32 mouse cellular contexts compared by ENCODE assay signal in genomic region chr5:147267434-147267833, GRCm38 (mm10). TPM values are rescaled to one million over a fixed set of nuclear protein-coding genes. Genes with fewer than 3 reads are reported as not detected.
DNase-seq lines count a peak whose midpoint lies in the region; ATAC-seq lines count a peak whose summit lies in the region.
"Had no signal": no experiment of that assay in that cellular context is flagged by ENCODE, and none has a peak within 500 bp of the region (broad histone marks: within the 10 kb centered on the region; RNA-seq: fewer than 3 reads in every experiment).

No protein-coding gene starts in this region.

- H3K4me2 ChIP-seq in neural tube, embryonic 15.5 days: no peak overlapping the region
- H3K4me2 ChIP-seq: embryonic facial prominence, embryonic 13.5 days; forebrain, embryonic 12.5 days; forebrain, embryonic 15.5 days; heart, embryonic 12.5 days; heart, embryonic 15.5 days; hindbrain, embryonic 14.5 days had no signal

- 11% methylated on average over 6 of the region's 6 CpGs for WGBS in neural tube, embryonic 15.5 days

- no peaks in the 10 kb centered on the region for H3K9me3 ChIP-seq in neural tube, embryonic 15.5 days (replicated peaks)
- H3K9me3 ChIP-seq: embryonic facial prominence, embryonic 10.5 days; embryonic facial prominence, embryonic 13.5 days; forebrain, embryonic 12.5 days; forebrain, embryonic 15.5 days; G1E; heart, embryonic 12.5 days; heart, embryonic 15.5 days; hindbrain, embryonic 10.5 days had no signal

- no peak overlapping the region for H3K4me3 ChIP-seq in neural tube, embryonic 15.5 days (replicated peaks)
- H3K4me3 ChIP-seq: embryonic facial prominence, embryonic 10.5 days; embryonic facial prominence, embryonic 13.5 days; erythroblast, embryonic 14.5 days; forebrain, embryonic 12.5 days; forebrain, embryonic 15.5 days; heart, embryonic 12.5 days; heart, embryonic 15.5 days; hindbrain, embryonic 10.5 days had no signal

- H3K27ac ChIP-seq in neural tube, embryonic 15.5 days (replicated peaks): no peak overlapping the region
- H3K27ac ChIP-seq: embryonic facial prominence, embryonic 10.5 days; embryonic facial prominence, embryonic 13.5 days; forebrain, embryonic 12.5 days; forebrain, embryonic 15.5 days; heart, embryonic 15.5 days; hindbrain, embryonic 10.5 days; hindbrain, embryonic 14.5 days had no signal

- ATAC-seq in neural tube, embryonic 15.5 days (ENCODE audit: low FRiP score): no peak
- ATAC-seq: forebrain, embryonic 15.5 days had no signal

- H3K27me3 ChIP-seq in neural tube, embryonic 15.5 days (replicated peaks): peaks cover 85% of the 10 kb centered on the region

- H3K9ac ChIP-seq in neural tube, embryonic 15.5 days (replicated peaks): no peak overlapping the region
- H3K9ac ChIP-seq: embryonic facial prominence, embryonic 13.5 days; forebrain, embryonic 12.5 days; forebrain, embryonic 15.5 days; heart, embryonic 12.5 days; heart, embryonic 15.5 days; hindbrain, embryonic 14.5 days had no signal

- H3K4me1 ChIP-seq in neural tube, embryonic 15.5 days: no peaks in the 10 kb centered on the region
- H3K4me1 ChIP-seq: forebrain, embryonic 15.5 days had no signal

- H3K36me3 ChIP-seq in neural tube, embryonic 15.5 days: no peaks in the 10 kb centered on the region
- H3K36me3 ChIP-seq: embryonic facial prominence, embryonic 10.5 days; embryonic facial prominence, embryonic 13.5 days; forebrain, embryonic 12.5 days; forebrain, embryonic 15.5 days; G1E; heart, embryonic 12.5 days; heart, embryonic 15.5 days; hindbrain, embryonic 10.5 days had no signal

- peak; percentile 35 for DNase-seq in heart, adult 11 months
- DNase-seq in heart, adult 18-20 months: no peak
- DNase-seq in neural tube, embryonic 10.5 days (ENCODE audit: extremely low spot score, low spot score): peak; percentile 25
- peak; percentile 21 for DNase-seq in embryo, embryonic 11 days
- no peak for DNase-seq in left cerebral cortex, adult 11 months (ENCODE audit: low spot score)
- DNase-seq in gastrocnemius, postnatal 25 days: no peak
- DNase-seq: adrenal gland, adult 2 months; adrenal gland, postnatal 14 days; B cell, adult 2 months; cerebellum, adult 11 months; cerebellum, adult 2 months; cerebellum, adult 9-11 months; cerebellum, postnatal 25 days; gastrocnemius, postnatal 36 days; heart, postnatal 10 days; heart, postnatal 36 days had no signal

RNA-seq across cellular contexts. Expression of gene Pdx1, which starts 2.3 kb away (rescaled TPM):
- not detected for total RNA-seq in heart, adult 18-20 months (2021)
- not detected in 2 replicates for polyA plus RNA-seq in neural tube, embryonic 15.5 days (2015; fragmentation: Nextera tagmentation; extraction: Ambion mirVana)
- not detected for total RNA-seq in gastrocnemius, postnatal 25 days (2021)
- total RNA-seq: adrenal gland, adult 2 months; adrenal gland, postnatal 14 days; CH12.LX; common myeloid progenitor, adult 5-6 weeks; G1E; gastrocnemius, adult 8-10 months; gastrocnemius, postnatal 36 days; granulocyte monocyte progenitor cell, adult 5-6 weeks; heart, postnatal 10 days; heart, postnatal 36 days had no signal
- polyA plus RNA-seq: adrenal gland, adult 2 months; cerebellum, adult 2 months; embryonic facial prominence, embryonic 10.5 days; embryonic facial prominence, embryonic 13.5 days; erythroblast, embryonic 14.5 days; forebrain, embryonic 12.5 days; forebrain, embryonic 15.5 days; G1E; heart, embryonic 12.5 days; heart, embryonic 15.5 days; hindbrain, embryonic 10.5 days; hindbrain, embryonic 14.5 days had no signal

RNA-seq across cellular contexts. Expression of gene Cdx2, which starts 39.6 kb away (rescaled TPM):
- total RNA-seq in heart, adult 18-20 months (2021): not detected
- polyA plus RNA-seq in neural tube, embryonic 15.5 days (2015; fragmentation: Nextera tagmentation; extraction: Ambion mirVana): 3.1 TPM in 1 of 2 replicates, not detected in the other
- total RNA-seq in gastrocnemius, postnatal 25 days (2021): not detected
- total RNA-seq: adrenal gland, adult 2 months; adrenal gland, postnatal 14 days; adrenal gland, postnatal 4 days; CH12.LX; common myeloid progenitor, adult 5-6 weeks; G1E; gastrocnemius, adult 8-10 months; gastrocnemius, postnatal 36 days; granulocyte monocyte progenitor cell, adult 5-6 weeks; heart, postnatal 10 days; heart, postnatal 36 days had no signal
- polyA plus RNA-seq: adrenal gland, adult 2 months; cerebellum, adult 2 months; embryonic facial prominence, embryonic 10.5 days; embryonic facial prominence, embryonic 13.5 days; forebrain, embryonic 12.5 days; forebrain, embryonic 15.5 days; G1E; heart, embryonic 12.5 days; heart, embryonic 15.5 days; hindbrain, embryonic 10.5 days; hindbrain, embryonic 14.5 days had no signal

RNA-seq across cellular contexts. Expression of gene Urad, which starts 54.8 kb away (rescaled TPM):
- total RNA-seq in heart, adult 18-20 months (2021): not detected
- 0.24 TPM in 1 of 2 replicates, not detected in the other for polyA plus RNA-seq in neural tube, embryonic 15.5 days (2015; fragmentation: Nextera tagmentation; extraction: Ambion mirVana)
- total RNA-seq in gastrocnemius, postnatal 25 days (2021): not detected
- total RNA-seq: CH12.LX; common myeloid progenitor, adult 5-6 weeks; G1E; gastrocnemius, adult 8-10 months; gastrocnemius, postnatal 36 days; granulocyte monocyte progenitor cell, adult 5-6 weeks; heart, postnatal 10 days; heart, postnatal 36 days had no signal
- polyA plus RNA-seq: cerebellum, adult 2 months; embryonic facial prominence, embryonic 10.5 days; embryonic facial prominence, embryonic 13.5 days; erythroblast, embryonic 14.5 days; forebrain, embryonic 12.5 days; forebrain, embryonic 15.5 days; G1E; heart, embryonic 12.5 days; heart, embryonic 15.5 days; hindbrain, embryonic 10.5 days; hindbrain, embryonic 14.5 days had no signal

Comparison
In these comparisons a context has a peak if more than half of its experiments do, and no peak if none do; other contexts are left out.
1. DNase-seq: peak in heart, adult 11 months (single experiment), neural tube, embryonic 10.5 days (single experiment) and embryo, embryonic 11 days (single experiment); none in heart, adult 18-20 months (0 of 2), left cerebral cortex, adult 11 months (single experiment) and gastrocnemius, postnatal 25 days (single experiment).